Comparison of ENCODE assay signal across 13 mouse cellular contexts in genomic region chr2:32494522-32494921, GRCm38 (mm10). TPM values are rescaled to one million over a fixed set of nuclear protein-coding genes. Genes with fewer than 3 reads are reported as not detected.
DNase-seq lines count a peak whose midpoint lies in the region; ATAC-seq lines count a peak whose summit lies in the region.
"Had no signal": no experiment of that assay in that cellular context is flagged by ENCODE, and none has a peak within 500 bp of the region (broad histone marks: within the 10 kb centered on the region; RNA-seq: fewer than 3 reads in every experiment).

No protein-coding gene starts in this region.

- H3K36me3 ChIP-seq in heart, embryonic 15.5 days: no peaks in the 10 kb centered on the region
- no peaks in the 10 kb centered on the region for H3K36me3 ChIP-seq in heart, embryonic 10.5 days
- H3K36me3 ChIP-seq in midbrain, embryonic 10.5 days: no peaks in the 10 kb centered on the region
- no peaks in the 10 kb centered on the region for H3K36me3 ChIP-seq in midbrain, embryonic 11.5 days (ENCODE audit: control insufficient read depth, insufficient read depth, low read length)
- no peaks in the 10 kb centered on the region for H3K36me3 ChIP-seq in splenic B cell, adult 2 months (ENCODE audit: control insufficient read depth, insufficient read depth, low read length, poor library complexity, severe bottlenecking)
- H3K36me3 ChIP-seq: embryonic facial prominence, embryonic 15.5 days; stomach, embryonic 15.5 days had no signal

- H3K27ac ChIP-seq in heart, embryonic 15.5 days: peak overlapping the region; percentile 40; the same call in 1 of the 2 replicates
- no peak overlapping the region for H3K27ac ChIP-seq in heart, embryonic 10.5 days
- H3K27ac ChIP-seq in midbrain, embryonic 10.5 days (replicated peaks): peak overlapping the region; percentile 46; the same call in 1 of the 2 replicates
- no peak overlapping the region for H3K27ac ChIP-seq in midbrain, embryonic 11.5 days (ENCODE audit: low read depth, low read length)
- H3K27ac ChIP-seq in brown adipose tissue, adult 24 weeks (replicated peaks; ENCODE audit: low read depth, low read length): peak overlapping the region; percentile 60
- H3K27ac ChIP-seq: embryonic facial prominence, embryonic 15.5 days; layer of hippocampus, adult 2 months; stomach, embryonic 15.5 days had no signal

- no peak for ATAC-seq in heart, embryonic 15.5 days (replicated peaks; ENCODE audit: insufficient number of reproducible peaks, insufficient read depth, low FRiP score, low read depth)
- no peak for ATAC-seq in midbrain, embryonic 11.5 days (ENCODE audit: low FRiP score)
- ATAC-seq: forebrain, postnatal 0 days had no signal

- no peak overlapping the region for H3K4me3 ChIP-seq in heart, embryonic 15.5 days
- no peak overlapping the region for H3K4me3 ChIP-seq in heart, embryonic 10.5 days
- H3K4me3 ChIP-seq in midbrain, embryonic 10.5 days: no peak overlapping the region
- H3K4me3 ChIP-seq in midbrain, embryonic 11.5 days (ENCODE audit: low read depth, low read length): no peak overlapping the region
- no peak overlapping the region for H3K4me3 ChIP-seq in brown adipose tissue, adult 24 weeks (ENCODE audit: insufficient read depth, low read depth, low read length)
- H3K4me3 ChIP-seq: embryonic facial prominence, embryonic 15.5 days; layer of hippocampus, adult 2 months; stomach, embryonic 15.5 days had no signal

- no peak for DNase-seq in heart, embryonic 10.5 days (ENCODE audit: low spot score)
- DNase-seq in midbrain, embryonic 10.5 days (ENCODE audit: low spot score): no peak
- no peak for DNase-seq in midbrain, embryonic 11.5 days (ENCODE audit: low spot score, missing footprints)
- DNase-seq in splenic B cell, adult 2 months (ENCODE audit: low read depth, low spot score): peak; percentile 29
- DNase-seq in layer of hippocampus, adult 8-10 months (ENCODE audit: low spot score in 2 of 2): no peak
- no peak for DNase-seq in kidney, postnatal 4 days
- DNase-seq: cerebellum, postnatal 14 days; forebrain, postnatal 0 days had no signal

- H3K4me1 ChIP-seq in heart, embryonic 15.5 days (replicated peaks): peaks cover 6% of the 10 kb centered on the region; the same call in 1 of the 2 replicates
- H3K4me1 ChIP-seq in heart, embryonic 10.5 days: peaks cover 12% of the 10 kb centered on the region
- H3K4me1 ChIP-seq in midbrain, embryonic 10.5 days: peaks cover 7% of the 10 kb centered on the region; the same call in 1 of the 2 replicates
- no peaks in the 10 kb centered on the region for H3K4me1 ChIP-seq in midbrain, embryonic 11.5 days (ENCODE audit: control insufficient read depth, insufficient read depth, low read length)
- H3K4me1 ChIP-seq in brown adipose tissue, adult 24 weeks (ENCODE audit: control insufficient read depth, insufficient read depth, insufficient read length, low read length): peaks cover 9% of the 10 kb centered on the region
- H3K4me1 ChIP-seq: stomach, embryonic 15.5 days had no signal

- no peak overlapping the region for H3K4me2 ChIP-seq in heart, embryonic 15.5 days
- no peak overlapping the region for H3K4me2 ChIP-seq in midbrain, embryonic 11.5 days
- H3K4me2 ChIP-seq: embryonic facial prominence, embryonic 15.5 days had no signal

- no peak overlapping the region for H3K9ac ChIP-seq in heart, embryonic 15.5 days
- H3K9ac ChIP-seq in midbrain, embryonic 11.5 days (ENCODE audit: low read length): no peak overlapping the region
- H3K9ac ChIP-seq: embryonic facial prominence, embryonic 15.5 days; forebrain, postnatal 0 days; stomach, embryonic 15.5 days had no signal

- WGBS in heart, embryonic 15.5 days: 46% methylated on average over 2 of the region's 2 CpGs
- 42% methylated on average over 2 of the region's 2 CpGs for WGBS in heart, embryonic 10.5 days
- 71% methylated on average over 2 of the region's 2 CpGs for WGBS in midbrain, embryonic 10.5 days
- 65% methylated on average over 2 of the region's 2 CpGs for WGBS in midbrain, embryonic 11.5 days

- no peaks in the 10 kb centered on the region for H3K9me3 ChIP-seq in heart, embryonic 15.5 days (replicated peaks)
- H3K9me3 ChIP-seq in heart, embryonic 10.5 days: no peaks in the 10 kb centered on the region
- H3K9me3 ChIP-seq in midbrain, embryonic 10.5 days (replicated peaks): peaks cover 4% of the 10 kb centered on the region
- H3K9me3 ChIP-seq in midbrain, embryonic 11.5 days (ENCODE audit: control insufficient read depth, low read length): peaks cover 5% of the 10 kb centered on the region; the same call in 1 of the 2 replicates
- H3K9me3 ChIP-seq: embryonic facial prominence, embryonic 15.5 days; stomach, embryonic 15.5 days had no signal

- no peaks in the 10 kb centered on the region for H3K27me3 ChIP-seq in heart, embryonic 15.5 days
- no peaks in the 10 kb centered on the region for H3K27me3 ChIP-seq in heart, embryonic 10.5 days (ENCODE audit: insufficient read depth, poor library complexity, severe bottlenecking)
- H3K27me3 ChIP-seq in midbrain, embryonic 10.5 days (ENCODE audit: low read depth, poor library complexity, severe bottlenecking): no peaks in the 10 kb centered on the region
- no peaks in the 10 kb centered on the region for H3K27me3 ChIP-seq in midbrain, embryonic 11.5 days (ENCODE audit: control insufficient read depth, insufficient read depth, low read length)
- no peaks in the 10 kb centered on the region for H3K27me3 ChIP-seq in splenic B cell, adult 2 months (ENCODE audit: control insufficient read depth, insufficient read depth, low read length, poor library complexity, severe bottlenecking)
- H3K27me3 ChIP-seq: embryonic facial prominence, embryonic 15.5 days; stomach, embryonic 15.5 days had no signal

RNA-seq across cellular contexts. Expression of gene Fam102a, which starts 40.6 kb away (rescaled TPM):
- polyA plus RNA-seq in heart, embryonic 15.5 days (2015; fragmentation: Nextera tagmentation; extraction: Ambion mirVana): 4.8 and 8.6 TPM in 2 replicates
- 5.9 and 8.3 TPM in 2 replicates for polyA plus RNA-seq in heart, embryonic 10.5 days (2016; fragmentation: Nextera tagmentation; extraction: Ambion mirVana)
- polyA plus RNA-seq in midbrain, embryonic 10.5 days (2016; fragmentation: Nextera tagmentation; extraction: Ambion mirVana): 6.8 and 7.9 TPM in 2 replicates
- polyA plus RNA-seq in midbrain, embryonic 11.5 days (2014; fragmentation: Nextera tagmentation; extraction: Ambion mirVana): 6.3 and 6.8 TPM in 2 replicates
- 6.3 and 15.4 TPM in 2 replicates for polyA plus RNA-seq in brown adipose tissue, adult 24 weeks (2012; ENCODE audit: insufficient read depth, insufficient read length, missing spikeins)
- 10 to 100 TPM; 69.9 to 81.1 (median 75.7) TPM for total RNA-seq in layer of hippocampus, adult 8-10 months (2022)

RNA-seq across cellular contexts. Expression of gene Slc25a25, which starts 43.3 kb away (rescaled TPM):
- polyA plus RNA-seq in heart, embryonic 15.5 days (2015; fragmentation: Nextera tagmentation; extraction: Ambion mirVana): 9.1 and 12.1 TPM in 2 replicates
- 17.0 and 17.3 TPM in 2 replicates for polyA plus RNA-seq in heart, embryonic 10.5 days (2016; fragmentation: Nextera tagmentation; extraction: Ambion mirVana)
- polyA plus RNA-seq in midbrain, embryonic 10.5 days (2016; fragmentation: Nextera tagmentation; extraction: Ambion mirVana): 29.2 and 35.7 TPM in 2 replicates
- 20.0 and 20.4 TPM in 2 replicates for polyA plus RNA-seq in midbrain, embryonic 11.5 days (2014; fragmentation: Nextera tagmentation; extraction: Ambion mirVana)
- 9.2 and 11.0 TPM in 2 replicates for polyA plus RNA-seq in brown adipose tissue, adult 24 weeks (2012; ENCODE audit: insufficient read depth, insufficient read length, missing spikeins)
- total RNA-seq in layer of hippocampus, adult 8-10 months (2022): 10 to 100 TPM; 55.0 to 60.7 (median 55.9) TPM

RNA-seq across cellular contexts. Expression of gene Naif1, which starts 44.3 kb away (rescaled TPM):
- 4.0 and 5.1 TPM in 2 replicates for polyA plus RNA-seq in heart, embryonic 15.5 days (2015; fragmentation: Nextera tagmentation; extraction: Ambion mirVana)
- polyA plus RNA-seq in heart, embryonic 10.5 days (2016; fragmentation: Nextera tagmentation; extraction: Ambion mirVana): 5.4 and 5.5 TPM in 2 replicates
- 5.9 and 6.4 TPM in 2 replicates for polyA plus RNA-seq in midbrain, embryonic 10.5 days (2016; fragmentation: Nextera tagmentation; extraction: Ambion mirVana)
- 6.3 and 6.4 TPM in 2 replicates for polyA plus RNA-seq in midbrain, embryonic 11.5 days (2014; fragmentation: Nextera tagmentation; extraction: Ambion mirVana)
- polyA plus RNA-seq in brown adipose tissue, adult 24 weeks (2012; ENCODE audit: insufficient read depth, insufficient read length, missing spikeins): 1.8 and 2.1 TPM in 2 replicates
- total RNA-seq in layer of hippocampus, adult 8-10 months (2022): 1 to 10 TPM; 3.2 to 4.7 (median 4.2) TPM

Comparison
In these comparisons a context has a peak if more than half of its experiments do, and no peak if none do; other contexts are left out.
1. H3K27ac ChIP-seq: peak in heart, embryonic 15.5 days (single experiment), midbrain, embryonic 10.5 days (single experiment) and brown adipose tissue, adult 24 weeks (single experiment); none in heart, embryonic 10.5 days (single experiment) and midbrain, embryonic 11.5 days (single experiment).